Mouse (Mus musculus) layer of hippocampus, adult 11-12 months (tissue): ENCODE results near the gene Wdr47.
"Not testable (repeated sequence)": the region's sequence is repeated elsewhere in the genome, so short reads cannot be mapped to it uniquely, and the experiment has no call there.

Experiments
- DNase-seq: peaks from one replicate; pipeline ENCODE4 v3.0.0; 2022; ENCODE audit warnings: low spot score

Gene Wdr47

DNA sequence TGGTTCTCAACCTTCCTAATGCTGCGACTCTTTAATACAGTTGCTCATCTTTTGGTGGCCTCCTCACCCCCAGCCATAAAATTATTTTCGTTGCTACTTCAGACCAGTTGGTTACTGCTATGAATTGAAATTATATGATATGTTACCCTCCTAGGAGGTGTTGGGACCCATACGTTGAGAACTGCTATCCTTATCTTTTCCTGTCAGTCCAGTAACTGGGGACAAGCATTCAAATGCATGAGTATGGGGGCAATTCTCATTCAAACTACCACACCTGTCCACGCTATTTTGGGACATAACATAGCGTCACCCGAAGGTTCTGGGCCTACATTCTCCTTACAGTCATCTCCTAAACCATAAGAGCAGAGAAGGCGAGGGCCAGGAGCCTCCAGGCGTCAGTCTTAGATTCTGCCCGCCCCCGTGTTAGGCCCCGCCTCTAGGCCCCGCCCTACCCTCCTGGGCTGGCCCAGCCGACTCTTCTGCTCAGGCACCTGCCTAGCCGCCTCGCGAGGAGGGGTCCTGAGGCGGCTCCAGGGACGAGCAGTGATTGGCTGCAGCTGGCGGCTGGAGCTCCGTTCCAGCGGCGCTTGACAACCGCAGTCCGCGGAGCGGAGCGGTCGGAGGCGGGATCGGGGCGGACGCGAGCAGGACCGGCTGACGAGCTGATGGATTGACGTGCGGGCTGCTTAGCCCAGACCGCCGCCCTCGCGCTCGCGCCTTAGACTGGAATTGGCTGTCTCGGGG lies at the start of gene Wdr47:
Wdr47 (plus strand) TSS at position 494 of the 744 bp plus-strand sequence.
- DNase-seq, result peak; percentile 95

DNA sequence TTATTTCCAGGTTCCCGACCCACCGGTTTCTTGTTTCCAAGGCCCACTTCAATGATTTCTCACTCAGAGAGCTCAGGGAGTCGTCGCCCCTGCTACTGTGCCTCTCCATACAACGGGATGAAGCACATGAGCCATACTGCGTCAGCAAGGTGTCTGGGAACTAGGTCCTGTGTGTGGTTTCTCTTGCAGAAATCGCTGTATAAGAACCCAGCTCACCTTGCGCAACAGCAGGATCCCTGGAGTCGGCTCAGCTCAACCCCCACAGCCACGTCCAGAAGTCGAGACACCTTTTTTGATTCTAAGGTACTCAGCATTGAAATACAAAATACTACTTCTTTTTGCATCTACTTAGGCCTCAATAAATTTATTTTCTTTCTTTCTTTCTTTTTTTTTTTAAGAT lies 48.8 kb upstream of the Wdr47 start:
- DNase-seq, result no peak

DNA sequence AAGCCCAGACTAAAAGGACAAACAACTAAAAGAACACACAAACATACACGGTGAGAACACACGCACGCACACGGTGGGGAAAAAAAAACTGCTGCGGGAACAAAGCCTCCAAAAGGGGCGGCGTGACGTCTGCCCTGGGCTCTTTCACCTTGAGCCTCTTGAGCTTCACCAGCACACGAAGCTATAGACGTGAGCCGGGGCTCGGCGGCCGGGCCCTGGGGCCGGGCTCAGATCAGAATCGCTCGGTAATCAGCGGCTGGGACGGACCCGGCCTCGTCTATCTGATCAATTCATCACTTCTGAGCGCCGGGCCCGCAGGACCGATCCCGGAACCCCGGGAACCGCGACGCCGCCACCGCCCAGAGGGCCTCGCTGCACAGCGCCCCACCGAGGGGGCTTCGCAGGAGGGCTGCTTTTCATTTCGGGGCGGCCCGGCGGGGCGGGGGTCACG lies 36.9 kb upstream of the Wdr47 start:
- no peak for DNase-seq

DNA sequence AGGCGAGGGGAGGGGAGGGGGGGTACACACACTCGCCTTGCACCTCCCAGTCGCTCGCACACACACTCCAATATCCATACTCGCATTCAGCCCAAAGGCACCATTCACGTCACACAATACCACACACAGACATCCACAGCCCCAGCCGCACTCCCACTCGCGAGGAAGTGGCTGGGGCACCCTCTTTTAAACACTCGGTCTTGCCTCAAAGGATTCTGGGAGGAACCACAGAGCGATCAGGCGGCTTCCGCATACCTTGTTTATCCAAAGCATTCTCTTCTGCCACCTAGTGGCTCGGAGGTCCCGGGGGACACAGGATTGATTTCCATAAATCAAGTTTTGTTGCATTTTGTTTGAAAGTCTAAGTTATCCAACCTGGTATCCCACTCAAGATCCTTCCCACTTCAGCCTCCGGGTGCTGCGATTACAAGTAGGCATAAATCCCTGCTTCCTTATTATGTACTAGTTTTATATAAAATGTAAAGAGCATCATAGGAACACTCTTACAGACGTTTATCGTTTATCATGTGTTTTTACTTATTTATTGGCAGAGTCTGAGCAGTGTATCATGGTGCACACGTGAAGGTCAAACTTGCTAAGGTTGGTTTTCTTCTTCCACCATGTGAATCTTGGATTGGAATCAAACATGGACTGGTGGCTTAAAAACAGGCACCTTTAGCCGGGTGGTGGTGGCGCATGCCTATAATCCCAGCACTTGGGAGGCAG lies 36.3 kb upstream of the Wdr47 start:
- DNase-seq, result peak; percentile 96

DNA sequence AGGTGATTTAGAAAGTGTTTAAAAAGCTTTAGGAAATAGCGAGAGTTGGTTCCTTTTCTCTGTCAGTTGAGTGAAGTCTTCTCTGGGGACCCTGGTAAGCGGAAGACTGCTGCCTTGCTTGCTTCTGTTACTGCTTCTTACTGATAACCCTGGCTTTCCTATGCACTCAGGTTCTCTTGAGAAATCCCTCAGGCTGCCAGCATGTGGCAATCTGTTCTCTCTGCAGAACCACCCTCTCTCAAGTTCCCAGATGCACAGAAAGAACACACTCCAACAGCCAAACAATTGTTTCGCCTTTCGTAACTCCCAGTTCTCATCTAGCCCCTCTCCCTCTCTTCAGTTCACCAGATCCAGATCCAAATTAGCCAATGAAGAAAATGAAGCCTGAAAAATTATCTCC lies 33.2 kb upstream of the Wdr47 start:
- DNase-seq, result no peak

DNA sequence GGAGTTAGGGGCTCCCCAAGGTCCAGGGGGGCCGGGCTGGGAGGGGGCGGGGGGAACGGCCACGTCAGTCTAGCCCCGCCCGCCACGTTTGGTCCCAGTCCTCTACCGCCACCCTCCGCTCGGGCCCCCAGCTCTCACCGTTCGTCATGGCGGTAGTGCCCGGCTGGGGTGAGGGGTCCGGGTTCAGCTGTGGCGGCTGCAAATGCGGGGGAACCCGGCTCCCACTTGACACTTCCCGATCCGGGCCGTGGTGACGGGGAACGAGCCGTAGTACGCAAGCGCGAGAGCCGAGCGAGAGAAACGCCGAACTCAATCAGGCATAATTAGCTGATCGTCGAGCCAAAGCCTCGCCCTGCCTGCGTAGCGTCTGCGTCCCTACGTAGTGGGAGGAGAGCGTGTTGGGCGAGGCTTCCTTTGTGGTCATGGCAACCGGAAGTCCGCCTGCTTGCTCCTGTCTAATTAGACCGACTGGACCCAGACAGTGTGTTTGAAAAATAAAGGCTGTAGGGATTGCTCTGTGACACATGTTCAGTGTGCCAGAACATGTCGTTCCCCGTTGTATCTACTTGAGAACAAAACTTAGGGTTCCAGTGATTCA lies 28.8 kb upstream of the Wdr47 start, which contains the start of gene Tmem167b:
Tmem167b (minus strand) TSS at position 334 of the 598 bp plus-strand sequence.
- peak; percentile 97 for DNase-seq

DNA sequence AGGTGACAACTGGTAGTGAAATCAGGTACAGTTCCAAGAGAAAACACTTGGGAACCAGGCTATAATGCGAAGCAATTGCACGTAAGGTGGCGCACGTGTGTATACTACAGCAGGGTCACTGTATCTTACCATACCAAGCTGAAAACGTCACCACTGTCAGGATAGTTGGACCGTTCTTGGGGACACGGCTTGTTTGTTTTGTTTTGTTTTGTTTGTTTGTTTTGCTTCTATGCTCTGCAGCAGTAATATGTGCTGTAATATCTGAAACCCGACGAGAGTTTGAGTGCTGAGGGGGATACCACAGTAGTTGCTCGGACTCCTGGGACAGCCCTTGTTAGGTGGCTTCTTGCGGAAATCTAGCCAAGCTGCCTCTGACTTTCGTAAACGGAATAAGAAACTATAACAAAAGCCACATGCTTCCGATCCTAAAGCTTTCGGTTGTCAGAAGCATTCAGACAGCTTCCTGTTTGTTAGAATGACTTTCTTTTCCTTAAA lies 28.3 kb upstream of the Wdr47 start:
- peak; percentile 39 for DNase-seq

DNA sequence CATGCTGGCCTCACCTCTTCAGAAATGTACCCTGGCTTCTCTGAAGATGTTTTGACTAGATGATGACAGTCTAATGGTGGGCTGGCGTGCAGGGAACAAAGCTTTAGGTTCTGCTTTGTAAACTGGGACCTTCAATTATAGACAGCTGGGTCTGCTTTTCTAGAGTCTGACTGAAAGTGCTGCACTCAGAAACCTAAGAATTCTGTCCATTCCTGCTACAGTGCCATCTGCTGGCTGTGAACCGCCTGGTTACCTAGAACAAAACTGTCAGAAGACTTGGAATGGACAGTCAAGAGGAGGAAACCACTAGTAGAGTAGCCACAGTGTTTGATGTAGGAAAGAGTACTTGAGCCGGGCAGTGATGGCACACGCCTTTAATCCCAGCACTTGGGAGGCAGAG lies 27.8 kb upstream of the Wdr47 start:
- peak; percentile 87 for DNase-seq

DNA sequence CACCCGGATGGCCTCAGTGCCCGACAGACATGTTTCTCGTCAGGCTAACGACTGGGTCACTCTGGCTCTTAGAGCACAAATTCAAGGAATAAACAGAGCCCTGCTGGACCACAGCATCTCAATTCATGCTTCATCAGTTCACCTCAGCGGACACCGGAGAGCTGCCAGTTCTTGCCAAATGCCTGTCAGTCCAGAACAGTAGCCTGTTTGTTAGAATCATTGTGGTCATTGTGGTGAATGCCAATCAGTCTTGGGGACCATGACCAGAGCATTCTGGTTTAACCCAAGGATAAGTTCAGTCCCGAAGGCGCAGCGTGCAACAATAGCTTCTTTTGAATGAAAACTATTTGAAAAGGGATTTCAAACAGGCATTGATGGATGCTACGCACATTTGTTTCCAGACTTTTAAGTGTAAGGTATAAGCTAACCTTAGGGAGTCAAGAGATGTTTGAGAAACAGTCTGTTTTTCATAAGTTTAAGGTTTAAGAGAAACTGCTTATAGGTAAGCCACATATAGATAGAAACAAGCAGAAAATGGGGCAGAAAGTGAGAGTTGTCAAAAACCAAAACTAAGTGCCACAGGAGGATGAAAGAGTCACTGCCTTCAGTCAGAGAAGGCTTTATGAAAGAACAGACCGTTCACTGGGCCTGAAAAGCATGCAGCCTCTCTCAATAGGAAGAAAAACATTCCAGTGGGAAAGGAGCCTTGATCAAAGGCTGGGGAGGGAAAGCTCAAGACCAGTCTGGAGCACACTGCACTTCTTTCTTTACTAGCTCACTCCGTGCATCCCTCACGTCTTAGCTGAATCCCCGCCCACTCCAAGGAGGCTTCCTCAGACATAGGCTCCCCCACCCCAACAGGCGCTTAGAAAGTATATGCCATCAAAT lies 22.8 kb upstream of the Wdr47 start:
- peak; percentile 48 for DNase-seq

DNA sequence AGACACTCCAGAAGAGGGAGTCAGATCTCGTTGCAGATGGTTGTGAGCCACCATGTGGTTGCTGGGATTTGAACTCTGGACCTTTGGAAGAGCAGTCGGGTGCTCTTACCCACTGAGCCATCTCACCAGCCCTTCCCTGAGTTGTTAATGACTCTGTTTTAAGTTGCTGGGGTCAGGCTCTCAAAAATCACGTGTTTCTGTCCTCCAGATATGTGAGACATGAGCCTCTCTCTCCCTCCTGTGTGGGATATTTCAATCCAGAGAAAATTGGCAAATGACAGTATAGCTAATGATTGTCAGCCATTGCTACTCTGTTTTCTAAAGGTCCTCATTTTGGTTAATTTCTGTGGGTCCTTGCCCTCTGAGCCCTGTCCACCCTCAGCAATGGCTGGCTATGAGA lies 21.4 kb upstream of the Wdr47 start:
- DNase-seq, result not testable (repeated sequence)

DNA sequence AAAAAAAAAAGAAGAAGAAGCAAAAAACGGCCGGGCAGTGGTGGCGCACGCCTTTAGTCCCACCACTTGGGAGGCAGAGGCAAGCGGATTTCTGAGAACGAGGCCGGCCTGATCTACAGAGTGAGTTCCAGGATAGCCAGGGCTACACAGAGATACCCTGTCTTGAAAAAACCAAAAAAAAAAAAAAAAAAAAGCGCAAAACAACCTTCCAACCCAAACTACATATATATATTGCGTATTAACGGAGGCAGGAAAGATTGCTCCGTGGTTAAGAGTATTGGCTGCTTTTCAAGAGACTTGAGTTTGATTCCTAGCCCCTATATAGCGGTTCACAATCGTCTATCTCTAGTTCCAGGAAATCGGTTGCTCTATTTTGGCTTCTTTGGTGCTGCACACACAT lies 20.3 kb upstream of the Wdr47 start:
- no peak for DNase-seq

DNA sequence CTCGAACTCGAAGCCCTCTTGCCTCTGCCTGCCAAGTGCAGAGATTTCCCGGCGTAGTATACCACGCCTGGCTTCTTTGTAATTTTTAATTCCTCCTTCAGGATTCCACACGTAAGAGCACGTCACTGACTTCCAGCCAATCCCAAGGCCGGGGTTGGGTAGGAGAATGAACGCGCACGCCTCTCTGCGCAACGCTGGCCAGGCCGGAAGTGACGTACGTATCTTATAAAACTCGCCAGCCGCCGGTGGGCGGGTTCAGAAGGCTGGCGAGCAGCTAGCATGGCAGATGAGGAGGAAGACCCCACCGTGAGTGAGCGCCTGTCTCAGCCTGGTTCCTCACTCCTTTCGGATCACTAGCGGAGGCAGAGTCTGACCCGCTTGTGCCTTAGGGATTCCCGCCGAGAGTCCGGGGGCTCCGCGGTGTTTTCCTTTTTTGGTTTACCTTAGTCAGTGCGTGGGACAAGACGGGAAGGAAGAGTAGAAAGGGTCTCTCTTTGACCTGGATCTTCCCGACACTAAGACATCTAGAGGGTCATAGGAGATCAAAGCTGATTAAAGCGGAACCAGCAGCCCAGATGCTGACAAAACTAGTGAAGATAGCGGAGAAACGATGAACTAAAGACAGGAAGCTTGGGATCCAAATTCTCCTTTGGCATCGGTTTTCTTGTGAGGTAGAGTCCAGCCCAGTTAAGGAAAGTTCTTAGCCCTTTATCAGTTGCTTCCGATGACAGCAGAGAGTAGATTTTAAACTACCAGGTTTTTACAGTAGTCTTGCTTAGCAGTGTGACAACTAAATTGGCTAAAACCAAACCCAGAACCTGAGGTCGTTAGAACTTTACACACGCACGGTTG lies 19.4 kb upstream of the Wdr47 start, which contains the start of gene Taf13:
Taf13 (plus strand) TSS at position 256 of the 852 bp plus-strand sequence.
- DNase-seq, result peak; percentile 98

DNA sequence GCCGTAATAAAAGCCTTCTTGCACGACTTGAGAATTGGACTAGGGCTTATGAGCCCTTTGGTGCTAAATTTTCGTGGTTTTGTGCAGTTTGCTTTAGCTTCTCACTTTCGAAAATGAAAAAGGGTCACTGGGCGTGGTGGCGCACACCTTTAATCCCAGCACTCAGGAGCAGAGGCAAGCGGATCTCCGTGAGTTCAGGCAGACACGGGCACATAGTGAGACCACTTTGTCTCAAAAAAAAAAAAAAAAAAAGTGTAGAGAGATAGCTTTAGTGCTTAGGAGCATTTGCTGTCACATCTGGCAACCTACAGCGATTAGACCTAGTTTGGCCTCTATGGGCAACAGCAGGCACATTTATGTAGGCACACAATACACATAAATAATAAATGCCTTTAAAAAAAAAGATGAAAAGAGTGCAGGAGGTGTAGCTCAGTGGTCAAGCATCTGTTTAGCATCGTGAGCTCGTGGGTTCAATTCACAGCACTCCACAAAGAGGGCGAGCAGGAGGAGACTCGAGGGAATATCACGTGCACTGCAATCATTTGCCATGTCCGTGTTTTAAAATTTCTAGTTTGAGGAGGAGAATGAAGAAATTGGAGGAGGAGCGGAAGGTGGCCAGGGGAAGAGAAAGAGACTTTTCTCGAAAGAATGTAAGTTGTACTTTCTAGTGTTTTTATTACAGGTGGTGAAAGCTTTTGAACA lies 18.6 kb upstream of the Wdr47 start:
- DNase-seq, result no peak

DNA sequence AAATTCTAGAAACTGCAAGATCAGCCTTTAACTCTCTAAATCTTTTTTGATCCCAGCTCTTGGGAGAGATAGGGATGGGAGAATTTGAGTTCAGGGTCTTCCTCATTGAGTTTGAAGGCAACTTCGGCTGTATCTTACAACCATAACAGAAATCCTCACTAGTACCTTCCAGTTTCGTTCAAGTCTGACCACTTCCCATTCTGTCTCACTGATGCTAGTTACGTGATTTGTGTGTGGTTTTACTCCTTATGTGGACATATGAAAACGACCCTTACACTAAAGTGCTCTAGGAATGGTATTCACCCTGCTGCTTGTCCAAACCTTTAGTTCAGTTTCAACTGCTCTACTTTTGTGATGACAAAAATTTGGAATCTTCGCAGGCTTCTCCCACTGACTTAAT lies 17.1 kb upstream of the Wdr47 start:
- DNase-seq, result no peak

DNA sequence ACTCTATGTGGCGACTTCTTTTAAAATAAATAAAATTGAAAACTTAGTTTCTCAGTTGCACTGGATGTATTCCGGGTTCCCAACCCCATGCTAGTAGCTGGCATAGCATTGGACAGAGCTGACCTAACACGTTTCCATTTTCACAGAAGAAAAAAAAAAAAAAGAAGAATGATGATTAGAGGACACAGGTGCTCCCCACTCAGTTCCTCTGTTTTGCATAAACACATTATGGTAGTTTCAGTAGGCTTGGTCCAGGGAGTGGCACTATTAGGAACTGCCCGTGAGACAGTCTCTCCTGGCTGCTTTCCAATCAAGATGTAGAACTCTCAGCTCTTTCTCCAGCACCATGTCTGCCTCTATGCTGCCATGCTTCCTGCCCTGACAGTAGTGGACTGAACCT lies 6.5 kb upstream of the Wdr47 start:
- DNase-seq, result no peak

DNA sequence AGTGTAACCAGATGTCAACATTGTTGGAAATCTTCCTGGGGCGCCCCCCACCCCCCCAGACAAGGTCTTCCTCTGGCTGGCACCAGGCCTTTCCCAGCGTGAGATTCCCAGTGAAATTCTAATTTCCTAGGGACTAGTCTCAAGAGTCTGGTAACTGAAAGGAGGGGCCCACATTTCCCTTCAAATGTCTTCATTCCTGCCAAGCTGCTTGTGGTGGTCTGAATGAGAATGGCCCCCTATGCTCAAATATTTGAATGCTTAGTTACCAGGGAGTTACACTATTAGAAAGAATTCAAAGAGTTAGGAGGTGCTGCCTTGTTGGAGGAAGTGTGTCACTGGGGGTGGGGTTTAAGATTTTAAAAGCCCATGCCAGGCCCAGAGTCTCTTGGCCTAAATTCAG lies 2.6 kb upstream of the Wdr47 start:
- no peak for DNase-seq

DNA sequence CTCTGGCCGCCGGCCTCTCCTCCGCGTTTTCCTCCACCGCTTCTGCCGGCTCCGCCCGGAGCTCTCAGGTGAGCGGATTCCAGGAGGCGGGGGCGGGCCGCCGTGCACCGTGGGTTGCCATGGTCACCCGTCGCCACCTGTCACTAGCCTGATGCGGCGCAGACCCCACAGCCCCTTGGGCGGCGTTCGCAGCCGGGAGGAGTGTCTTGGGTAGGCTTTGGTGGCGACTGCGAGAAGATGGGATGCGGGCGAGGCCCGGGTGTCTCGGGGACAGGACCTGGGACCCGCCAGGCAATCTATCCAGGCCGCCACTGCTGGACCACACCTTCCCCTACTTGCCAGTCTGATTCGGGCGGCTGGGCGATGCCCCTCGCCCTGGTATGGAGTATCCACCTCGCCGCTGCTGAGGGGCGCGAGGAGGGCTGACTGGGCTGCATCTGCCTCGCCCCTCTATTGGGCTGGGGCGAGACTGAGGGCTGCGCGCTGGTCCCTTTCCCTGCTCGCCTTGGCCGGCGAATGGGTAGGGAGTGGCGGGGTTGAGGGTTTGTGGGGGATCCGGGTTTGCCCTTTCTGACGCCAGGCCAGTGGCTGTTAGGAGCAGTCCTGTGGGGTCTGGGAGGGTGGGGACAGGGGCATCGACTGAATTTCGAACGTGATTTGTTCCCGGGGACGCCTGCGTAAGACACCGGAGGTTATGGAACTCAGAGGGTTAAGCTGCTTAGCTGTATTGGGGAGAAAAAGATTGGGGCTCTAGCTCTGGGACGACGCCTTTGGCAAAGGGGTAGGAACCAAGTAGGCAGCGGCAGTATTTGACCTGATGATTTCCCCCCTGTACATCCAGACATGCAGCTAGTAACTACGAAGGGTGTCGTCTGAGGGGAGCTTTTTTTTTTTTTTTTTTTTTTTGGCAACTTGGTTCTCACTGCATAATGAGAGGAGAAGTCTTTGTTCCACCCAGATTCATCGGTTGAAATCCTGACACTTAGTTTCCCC lies 747 bp downstream of the Wdr47 start:
- DNase-seq, result no peak

DNA sequence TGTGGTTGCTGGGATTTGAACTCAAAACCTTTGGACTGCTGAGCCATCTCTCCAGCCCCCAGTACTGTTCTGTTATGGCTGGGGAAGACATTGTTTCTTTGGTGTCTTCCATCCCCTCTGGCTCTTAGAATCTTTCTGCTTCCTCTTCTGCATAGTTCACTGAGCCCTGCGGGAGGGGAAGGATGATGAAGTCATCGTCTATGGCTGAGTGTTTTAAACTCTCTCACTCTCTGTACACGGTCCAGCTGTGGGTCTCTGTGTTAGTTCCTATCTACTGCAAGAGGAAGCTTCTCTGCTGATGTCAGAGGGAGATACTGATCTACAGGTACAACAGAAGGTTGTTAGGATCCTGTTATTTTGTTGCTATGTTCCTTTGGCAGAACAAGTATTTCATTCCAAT lies 17.8 kb downstream of the Wdr47 start:
- DNase-seq, result no peak

DNA sequence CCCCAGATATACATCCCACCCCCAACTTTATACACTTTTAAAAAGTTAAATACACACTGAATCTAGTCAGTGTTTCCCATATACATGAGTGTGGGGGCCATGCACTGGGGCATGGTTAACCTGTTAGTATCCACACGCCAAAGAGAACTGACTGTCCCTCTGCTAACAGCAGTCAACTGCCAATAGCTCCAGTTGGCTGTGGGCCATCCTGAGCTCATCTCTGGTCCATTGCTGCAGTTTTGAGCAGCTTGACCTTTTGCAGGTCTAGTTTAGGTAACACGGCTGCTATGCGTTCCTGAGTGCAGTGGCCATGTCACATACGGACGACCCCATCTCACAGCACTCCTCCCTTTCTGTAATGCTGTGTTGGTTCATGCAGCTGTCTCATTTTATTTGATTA lies 43.7 kb downstream of the Wdr47 start:
- DNase-seq, result no peak
